Mouse (Mus musculus) ES-Bruce4 (cell line): ENCODE results near the gene Prtg. TPM values are rescaled to one million over a fixed set of nuclear protein-coding genes. Genes with fewer than 3 reads are reported as not detected.

Experiments used
- H3K27ac ChIP-seq: 2 replicates; pipeline ENCODE4 v1.5.1; 2012; ENCODE audit warnings: low read length, inconsistent platforms; ENCODE audit not compliant: insufficient read depth
- H3K27me3 ChIP-seq: 2 replicates; pipeline ENCODE4 v1.6.1; 2012; ENCODE audit warnings: mild to moderate bottlenecking, low read length, inconsistent platforms; ENCODE audit not compliant: control insufficient read depth, poor library complexity, insufficient read depth, severe bottlenecking
- H3K36me3 ChIP-seq: 2 replicates; pipeline ENCODE4 v1.6.1; 2012; ENCODE audit warnings: inconsistent platforms, mild to moderate bottlenecking, low read length, moderate library complexity; ENCODE audit not compliant: control insufficient read depth, poor library complexity, insufficient read depth, severe bottlenecking
- H3K4me1 ChIP-seq: one replicate; pipeline ENCODE4 v1.8.1; 2011; ENCODE audit warnings: low read length; ENCODE audit not compliant: control insufficient read depth, insufficient read depth
- H3K4me3 ChIP-seq: 2 replicates; pipeline ENCODE4 v1.5.1; 2011; ENCODE audit warnings: low read depth, mild to moderate bottlenecking, low read length
- H3K9ac ChIP-seq: 2 replicates; pipeline ENCODE4 v1.6.1; 2012; ENCODE audit warnings: low read depth, mild to moderate bottlenecking, inconsistent platforms; ENCODE audit not compliant: poor library complexity, severe bottlenecking
- H3K9me3 ChIP-seq: replicated peaks from 2 replicates; pipeline ENCODE4 v1.6.1; 2012; ENCODE audit warnings: mild to moderate bottlenecking, low read length, inconsistent platforms; ENCODE audit not compliant: control insufficient read depth, poor library complexity, insufficient read depth, severe bottlenecking
- CTCF ChIP-seq: IDR thresholded peaks from one replicate; pipeline ENCODE4 v1.8.1; 2011; ENCODE audit warnings: low read depth, low read length
- EP300 ChIP-seq: IDR thresholded peaks from 2 replicates; pipeline ENCODE4 v1.6.1; 2011; ENCODE audit warnings: low read depth, low read length; ENCODE audit not compliant: insufficient read depth
- POLR2A ChIP-seq: IDR thresholded peaks from one replicate; pipeline ENCODE4 v1.8.1; 2011; ENCODE audit warnings: low read length; ENCODE audit not compliant: insufficient read depth
- polyA plus RNA-seq: library from polyadenylated mRNA; stranded (reverse); fragments of >200 nt; gene quantifications from 2 replicates; pipeline ENCODE4 v1.2.4, GENCODE M21; 2011; ENCODE audit warnings: low read depth; ENCODE audit not compliant: missing spikeins, insufficient read depth, insufficient read length

The Prtg gene
- polyA plus RNA-seq, 1 experiment, result 78.5 TPM

DNA sequence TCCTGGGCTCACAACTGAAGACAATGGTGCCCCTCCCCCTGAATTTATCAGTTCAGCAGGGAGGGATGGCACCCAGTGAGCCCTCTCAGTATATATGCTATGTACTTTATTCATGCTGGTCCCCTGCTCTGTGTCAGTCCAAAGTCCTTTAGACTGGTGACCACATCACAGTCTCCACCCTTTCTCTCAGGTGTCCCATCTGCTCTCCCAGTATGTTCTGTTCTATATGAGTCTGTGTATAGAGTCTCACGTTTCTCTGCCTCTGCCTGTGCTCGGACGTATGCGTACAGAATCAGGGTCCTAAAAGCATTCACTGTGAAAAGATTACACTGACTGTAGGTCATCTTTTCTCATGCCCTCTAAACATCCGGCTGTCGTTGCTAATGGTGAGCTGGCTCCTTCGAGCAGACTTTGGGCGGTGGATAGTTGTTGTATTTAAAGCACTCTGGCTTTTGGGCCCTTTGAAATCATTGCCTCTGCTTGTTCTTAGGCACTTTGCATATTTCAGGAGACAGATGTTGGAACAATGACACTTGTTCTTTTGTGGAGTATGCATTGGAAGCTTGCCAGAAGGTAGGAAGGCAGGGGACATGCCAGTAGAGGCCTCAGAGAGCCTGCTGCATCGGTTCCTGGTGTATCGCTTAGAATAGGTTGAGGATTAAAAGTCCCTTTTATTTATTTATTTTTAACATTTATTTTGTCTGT, 27.5 kb downstream of the Prtg start:
- no peaks in the 10 kb centered on the region for H3K4me1 ChIP-seq
- TF ChIP-seq EP300 (peak; percentile 74; the same call in 1 of the 2 replicates), POLR2A (no peak)
- H3K27ac ChIP-seq, result peak overlapping the region; percentile 77

DNA sequence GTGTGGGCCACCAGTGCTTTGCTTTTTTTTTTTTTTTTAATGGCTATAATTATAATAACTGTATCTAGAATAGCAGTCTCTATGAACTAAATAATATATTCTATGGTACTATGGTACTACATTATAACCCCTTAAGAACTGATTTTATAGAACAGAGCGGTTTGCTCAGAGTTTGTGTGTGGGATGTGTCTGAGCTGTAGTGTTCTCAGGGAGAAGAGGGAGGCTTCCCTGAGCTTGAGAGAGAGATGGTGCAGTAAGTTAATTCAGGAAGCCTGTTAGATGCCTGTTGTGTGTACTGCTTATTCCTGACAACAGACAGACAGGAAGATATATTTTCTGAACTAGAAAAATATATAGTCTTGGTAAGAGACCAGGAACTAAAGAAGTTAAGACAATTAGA, 28.3 kb downstream of the Prtg start:
- Histone ChIP-seq H3K4me1 (no peaks in the 10 kb centered on the region), H3K27me3 (no peaks in the 10 kb centered on the region), H3K9ac (no peak overlapping the region), H3K4me3 (no peak overlapping the region), H3K9me3 (no peaks in the 10 kb centered on the region), H3K36me3 (no peaks in the 10 kb centered on the region), H3K27ac (no peak overlapping the region)
- TF ChIP-seq CTCF, result no peak
- TF ChIP-seq POLR2A, result no peak
- no peak for TF ChIP-seq EP300

More for the DNA sequence above, 27.5 kb downstream of the Prtg start:
- Histone ChIP-seq H3K27me3 (no peaks in the 10 kb centered on the region), H3K36me3 (no peaks in the 10 kb centered on the region), H3K9me3 (no peaks in the 10 kb centered on the region), H3K4me3 (no peak overlapping the region), H3K9ac (no peak overlapping the region)

- Histone ChIP-seq H3K27me3 (no peaks in the 10 kb centered on the region), H3K27ac (no peak overlapping the region), H3K36me3 (no peaks in the 10 kb centered on the region), H3K4me1 (no peaks in the 10 kb centered on the region), H3K9ac (no peak overlapping the region; the same call in 1 of the 2 replicates), H3K4me3 (no peak overlapping the region), H3K9me3 (no peaks in the 10 kb centered on the region)
- TF ChIP-seq CTCF, result no peak
- TF ChIP-seq EP300, result no peak
- TF ChIP-seq POLR2A, result no peak
Observed at GRCm38 (mm10) chr9:72836708-72837495, 30.2 kb downstream of the Prtg start.

- H3K4me3 ChIP-seq, result no peak overlapping the region
- TF ChIP-seq POLR2A (no peak), EP300 (no peak), CTCF (no peak)
- H3K9ac ChIP-seq, result no peak overlapping the region
- no peaks in the 10 kb centered on the region for H3K36me3 ChIP-seq
- H3K9me3 ChIP-seq, result no peaks in the 10 kb centered on the region
- H3K27ac ChIP-seq, result no peak overlapping the region
- H3K27me3 ChIP-seq, result no peaks in the 10 kb centered on the region
- no peaks in the 10 kb centered on the region for H3K4me1 ChIP-seq
Observed at GRCm38 (mm10) chr9:72837598-72838160, 31.0 kb downstream of the Prtg start.

- Histone ChIP-seq H3K4me1 (no peaks in the 10 kb centered on the region), H3K27me3 (no peaks in the 10 kb centered on the region), H3K9me3 (no peaks in the 10 kb centered on the region), H3K36me3 (no peaks in the 10 kb centered on the region), H3K9ac (no peak overlapping the region), H3K27ac (no peak overlapping the region), H3K4me3 (no peak overlapping the region)
- no peak for TF ChIP-seq CTCF
- no peak for TF ChIP-seq EP300
- no peak for TF ChIP-seq POLR2A
Observed at GRCm38 (mm10) chr9:72838256-72838655, 31.6 kb downstream of the Prtg start.
